17 mouse cellular contexts compared by ENCODE assay signal in the genomic region with DNA sequence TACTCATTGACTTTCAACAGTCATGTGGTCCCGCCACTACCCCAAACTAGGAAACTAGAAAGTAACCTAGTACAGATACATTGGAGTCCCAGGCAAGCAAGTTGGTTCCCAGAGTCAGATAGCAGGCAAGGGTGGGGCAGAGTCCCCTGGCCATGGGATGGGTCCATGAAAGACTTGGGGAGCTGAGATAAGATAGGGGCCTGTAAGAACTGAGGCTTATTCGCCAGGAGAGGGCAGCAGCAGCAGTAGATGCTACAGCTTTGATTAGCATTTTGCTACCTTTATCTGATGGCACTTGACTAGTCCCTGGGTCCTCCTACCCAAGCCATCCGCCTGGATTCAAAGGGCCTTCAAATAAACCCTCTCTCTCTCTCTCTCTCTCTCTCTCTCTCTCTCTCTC. TPM values are rescaled to one million over a fixed set of nuclear protein-coding genes. Genes with fewer than 3 reads are reported as not detected.
DNase-seq lines count a peak whose midpoint lies in the region; ATAC-seq and TF ChIP-seq lines count a peak whose summit lies in the region.
"Had no signal": no experiment of that assay in that cellular context is flagged by ENCODE, and none has a peak within 500 bp of the region (broad histone marks: within the 10 kb centered on the region; RNA-seq: fewer than 3 reads in every experiment).

No protein-coding gene starts in this region.

- ATAC-seq in liver, postnatal 0 days: no peak
- ATAC-seq: forebrain, embryonic 14.5 days; inflammation-experienced regulatory T-cells, adult 6 months had no signal

- no peaks in the 10 kb centered on the region for H3K36me3 ChIP-seq in spleen, adult 2 months (ENCODE audit: control insufficient read depth, insufficient read depth, low read length)
- no peaks in the 10 kb centered on the region for H3K36me3 ChIP-seq in liver, postnatal 0 days (replicated peaks; ENCODE audit: insufficient read depth, low read length)
- H3K36me3 ChIP-seq: embryonic facial prominence, embryonic 10.5 days; limb, embryonic 13.5 days had no signal

- peak overlapping the region; percentile 82 for H3K27ac ChIP-seq in spleen, adult 2 months (ENCODE audit: insufficient read depth, low read length)
- H3K27ac ChIP-seq in liver, postnatal 0 days (ENCODE audit: low read depth): peak overlapping the region; percentile 37; the same call in 1 of the 2 replicates
- H3K27ac ChIP-seq: embryonic facial prominence, embryonic 10.5 days; limb, embryonic 13.5 days had no signal

- H3K9me3 ChIP-seq in liver, postnatal 0 days (ENCODE audit: low read length): no peaks in the 10 kb centered on the region

- H3K9ac ChIP-seq in liver, postnatal 0 days (replicated peaks): no peak overlapping the region
- H3K9ac ChIP-seq: limb, embryonic 13.5 days had no signal

- WGBS in spleen, adult 2 months: 66% methylated on average over 3 of the region's 3 CpGs
- 49% methylated on average over 3 of the region's 3 CpGs for WGBS in liver, postnatal 0 days (ENCODE audit: insufficient replicate concordance)

- H3K27me3 ChIP-seq in spleen, adult 2 months (ENCODE audit: control insufficient read depth, insufficient read depth, low read length): no peaks in the 10 kb centered on the region
- H3K27me3 ChIP-seq in liver, postnatal 0 days (ENCODE audit: insufficient read depth, low read length): no peaks in the 10 kb centered on the region
- H3K27me3 ChIP-seq: limb, embryonic 13.5 days had no signal

- peak in 1 of 2 experiments; percentile 49 for DNase-seq in spleen, adult 2 months (ENCODE audit: low read depth in 1 of 2, low spot score in 2 of 2)
- no peak for DNase-seq in spleen, adult 12 weeks (ENCODE audit: low spot score)
- peak; percentile 20 for DNase-seq in c-Kit-negative CD71-positive TER-119-positive erythroid progenitor cells, embryonic 14.5 days (ENCODE audit: low read depth, low spot score)
- no peak for DNase-seq in liver, postnatal 0 days
- DNase-seq in thymus, postnatal 4 days: peak; percentile 55
- DNase-seq in frontal cortex, postnatal 10 days (ENCODE audit: low spot score in 2 of 2): no peak
- no peak for DNase-seq in adrenal gland, postnatal 14 days
- DNase-seq: cerebellum, adult 11 months; heart, postnatal 10 days had no signal

- no peak overlapping the region for H3K4me2 ChIP-seq in liver, postnatal 0 days (ENCODE audit: low read depth, low read length)
- H3K4me2 ChIP-seq: limb, embryonic 13.5 days had no signal

- peaks cover 30% of the 10 kb centered on the region for H3K4me1 ChIP-seq in spleen, adult 2 months (ENCODE audit: control insufficient read depth, insufficient read depth, insufficient read length)
- H3K4me1 ChIP-seq in liver, postnatal 0 days (ENCODE audit: insufficient read depth): peaks cover 10% of the 10 kb centered on the region
- H3K4me1 ChIP-seq: embryonic facial prominence, embryonic 10.5 days had no signal

- TF ChIP-seq POLR2A in spleen, adult 2 months (IDR thresholded peaks at IDR 0.05; ENCODE audit: low read depth, low read length): no peak

- 0 out of 2 replicates have a peak, but pooled peaks have one; percentile 2 for TF ChIP-seq CTCF in spleen, adult 2 months (IDR thresholded peaks at IDR 0.05; ENCODE audit: extremely low read depth, insufficient read depth, insufficient read length, insufficient replicate concordance)
- TF ChIP-seq CTCF in liver, postnatal 0 days (IDR thresholded peaks at IDR 0.05; ENCODE audit: low read depth): peak; percentile 37

- no peak for TF ChIP-seq EP300 in liver, postnatal 0 days (IDR thresholded peaks at IDR 0.05; ENCODE audit: low read depth)

- no peak overlapping the region for H3K4me3 ChIP-seq in spleen, adult 2 months (ENCODE audit: extremely low read depth, insufficient read depth, insufficient read length)
- no peak overlapping the region for H3K4me3 ChIP-seq in liver, postnatal 0 days (ENCODE audit: low read depth, low read length)
- H3K4me3 ChIP-seq: embryonic facial prominence, embryonic 10.5 days; limb, embryonic 13.5 days; megakaryocyte, embryonic 14.5 days; myocyte had no signal

RNA-seq across cellular contexts. Expression of gene Blnk, which starts 5.2 kb away (rescaled TPM):
- 54.3 and 61.0 TPM in 2 replicates for polyA plus RNA-seq in spleen, adult 2 months (2012; rRNA removed)
- 4.9 and 5.4 TPM in 2 replicates for polyA plus RNA-seq in liver, postnatal 0 days (2015; fragmentation: Nextera tagmentation; extraction: Ambion mirVana)
- 1.7 and 4.8 TPM in 2 replicates for total RNA-seq in adrenal gland, postnatal 14 days (2021)
- total RNA-seq: MEL had no signal

RNA-seq across cellular contexts. Expression of gene Dntt, which starts 29.5 kb away (rescaled TPM):
- polyA plus RNA-seq in spleen, adult 2 months (2012; rRNA removed): 0.43 and 0.89 TPM in 2 replicates
- polyA plus RNA-seq in liver, postnatal 0 days (2015; fragmentation: Nextera tagmentation; extraction: Ambion mirVana): 0.32 and 0.36 TPM in 2 replicates
- 0.89 TPM in 1 of 2 replicates, not detected in the other for total RNA-seq in adrenal gland, postnatal 14 days (2021)
- total RNA-seq: MEL had no signal
- polyA plus RNA-seq: embryonic facial prominence, embryonic 10.5 days; limb, embryonic 13.5 days; stomach, embryonic 16.5 days had no signal

Comparison
In these comparisons a context has a peak if more than half of its experiments do, and no peak if none do; other contexts are left out.
1. DNase-seq: peak in c-Kit-negative CD71-positive TER-119-positive erythroid progenitor cells, embryonic 14.5 days (single experiment) and thymus, postnatal 4 days (single experiment); none in spleen, adult 12 weeks (single experiment), liver, postnatal 0 days (single experiment), frontal cortex, postnatal 10 days (0 of 2) and adrenal gland, postnatal 14 days (single experiment).